Mouse (Mus musculus): ENCODE results near the gene Cox17. TPM values are rescaled to one million over a fixed set of nuclear protein-coding genes. Genes with fewer than 3 reads are reported as not detected.

The Cox17 gene
- polyA plus RNA-seq, 1 experiment = not detected

DNA sequence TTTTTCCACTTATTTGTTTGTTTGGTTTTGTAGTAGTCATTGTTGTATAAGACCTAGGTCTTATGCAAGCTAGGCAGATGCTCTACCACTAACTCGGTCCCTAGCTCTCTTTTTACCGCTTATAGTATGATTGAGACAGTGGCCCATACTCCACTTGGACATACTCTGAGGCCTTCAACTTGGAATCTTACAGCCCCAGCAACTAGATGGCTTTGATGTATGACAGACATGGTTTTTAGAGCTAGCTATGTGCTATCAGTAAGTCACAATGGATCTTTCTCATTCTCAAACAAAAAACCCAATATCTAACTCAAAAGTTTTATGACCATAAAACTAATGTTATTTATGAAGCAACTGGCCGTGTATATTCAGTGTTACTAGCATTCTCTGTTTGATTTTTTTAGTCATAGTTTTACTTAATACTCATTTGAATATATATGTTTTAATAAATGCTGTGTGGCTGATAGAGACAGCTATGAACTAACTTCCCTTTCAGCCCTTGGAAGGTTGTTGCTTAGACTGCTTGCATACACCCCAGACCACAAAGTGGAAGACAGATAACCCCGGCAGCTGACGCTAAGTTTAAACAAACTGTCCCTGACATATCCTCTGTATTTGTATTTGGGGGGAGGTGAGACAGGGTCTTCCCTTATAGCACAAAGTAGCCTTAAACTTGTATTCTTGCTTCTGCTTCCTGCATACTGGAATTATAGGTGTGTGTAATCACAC is 7.6 kb downstream of the Cox17 start:
- TF ChIP-seq CTCF (IDR thresholded peaks at IDR 0.05; ENCODE audit: insufficient read depth, low read depth, low read length) (no peak), POLR2A (IDR thresholded peaks at IDR 0.05; ENCODE audit: insufficient read depth, low read depth, low read length) (no peak)
- WGBS = 95% methylated on average over 5 of the region's 5 CpGs
- H3K27ac ChIP-seq (ENCODE audit: insufficient read depth, low read depth, low read length) = no peak overlapping the region
- no peaks in the 10 kb centered on the region; the same call in 1 of the 2 replicates for H3K4me1 ChIP-seq (ENCODE audit: control insufficient read depth, insufficient read depth, low read length)
- H3K4me3 ChIP-seq (ENCODE audit: insufficient read depth, low read depth, low read length) = no peak overlapping the region

DNA sequence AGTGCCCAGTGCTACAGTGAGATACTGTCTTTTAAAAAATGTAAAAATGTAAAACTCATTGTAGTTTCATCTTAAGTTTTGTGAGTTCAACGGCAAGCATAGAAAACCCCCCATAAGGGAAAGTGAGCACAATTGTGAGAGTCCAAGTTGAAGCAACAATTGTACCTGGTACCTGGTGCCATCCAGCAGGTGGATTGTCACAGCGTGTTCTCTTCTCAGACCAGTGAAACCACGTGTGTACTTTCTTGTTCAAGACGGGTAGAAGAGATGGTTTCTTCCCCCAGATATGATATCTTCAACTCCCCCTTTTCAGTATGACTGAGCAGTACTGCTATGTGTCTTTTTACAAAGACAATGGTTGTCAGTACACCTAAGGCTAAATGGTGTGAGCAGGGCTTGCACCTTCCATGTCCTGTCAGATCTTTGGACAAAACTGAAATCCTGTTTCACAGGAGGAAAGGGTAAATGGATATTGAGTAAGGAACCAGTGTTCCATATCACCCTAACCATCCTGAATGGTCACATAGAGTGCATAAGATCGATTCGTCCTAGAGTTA is 11.5 kb downstream of the Cox17 start:
- no peak overlapping the region for H3K4me3 ChIP-seq (ENCODE audit: insufficient read depth, low read depth, low read length)
- H3K4me1 ChIP-seq (ENCODE audit: control insufficient read depth, insufficient read depth, low read length) = peaks cover 4% of the 10 kb centered on the region; the same call in 1 of the 2 replicates
- no peak for TF ChIP-seq POLR2A (IDR thresholded peaks at IDR 0.05; ENCODE audit: insufficient read depth, low read depth, low read length)
- no peak for TF ChIP-seq CTCF (IDR thresholded peaks at IDR 0.05; ENCODE audit: insufficient read depth, low read depth, low read length)
- WGBS = 93% methylated on average over 6 of the region's 6 CpGs
- no peak overlapping the region for H3K27ac ChIP-seq (ENCODE audit: insufficient read depth, low read depth, low read length)

DNA sequence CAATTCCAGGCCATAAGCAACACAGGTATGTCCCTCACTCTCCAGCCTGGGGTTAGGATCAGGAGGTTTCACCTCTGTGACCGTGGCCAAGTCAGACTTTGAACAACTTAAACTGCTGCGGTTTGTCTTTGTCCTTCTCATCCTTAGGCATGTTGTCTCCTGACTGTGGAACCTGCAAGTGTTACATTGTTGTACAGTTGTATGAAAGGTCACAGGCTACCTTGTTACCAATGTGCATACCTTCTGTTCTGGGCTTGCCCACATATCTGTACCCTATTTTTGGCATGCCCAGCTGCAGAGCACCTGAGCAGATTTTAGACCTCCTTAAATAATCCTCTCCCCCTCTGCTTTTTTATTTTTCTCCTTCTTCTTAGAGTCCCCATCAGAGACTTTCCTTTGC is 12.4 kb downstream of the Cox17 start:
- H3K4me1 ChIP-seq (ENCODE audit: control insufficient read depth, insufficient read depth, low read length) = peaks cover 4% of the 10 kb centered on the region; the same call in 1 of the 2 replicates
- WGBS = 98% methylated on average over 2 of the region's 2 CpGs
- H3K4me3 ChIP-seq (ENCODE audit: insufficient read depth, low read depth, low read length) = no peak overlapping the region
- TF ChIP-seq CTCF (IDR thresholded peaks at IDR 0.05; ENCODE audit: insufficient read depth, low read depth, low read length) (no peak), POLR2A (IDR thresholded peaks at IDR 0.05; ENCODE audit: insufficient read depth, low read depth, low read length) (no peak)
- H3K27ac ChIP-seq (ENCODE audit: insufficient read depth, low read depth, low read length) = no peak overlapping the region

DNA sequence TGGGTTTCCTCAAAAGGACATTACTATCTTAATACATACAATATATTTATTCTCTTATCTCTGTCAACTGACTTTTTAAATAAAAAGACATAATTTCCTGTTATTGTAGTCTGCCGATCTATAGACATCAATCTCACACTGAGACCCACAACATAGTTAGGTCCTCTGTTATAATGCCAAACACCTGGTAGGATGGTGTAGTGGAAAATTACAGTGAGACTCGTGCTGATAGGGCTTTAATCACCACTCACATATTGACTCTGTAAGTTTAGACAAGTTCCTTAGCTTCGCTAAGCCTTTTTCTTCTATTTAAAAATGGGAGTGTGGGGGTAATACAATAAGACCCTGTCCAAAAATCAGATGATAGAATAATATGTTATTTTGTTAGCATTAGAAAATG is 13.1 kb downstream of the Cox17 start:
- Histone ChIP-seq H3K27ac (ENCODE audit: insufficient read depth, low read depth, low read length) (no peak overlapping the region), H3K4me3 (ENCODE audit: insufficient read depth, low read depth, low read length) (no peak overlapping the region), H3K4me1 (ENCODE audit: control insufficient read depth, insufficient read depth, low read length) (peaks cover 4% of the 10 kb centered on the region; the same call in 1 of the 2 replicates)
- WGBS = 66% methylated on average over 3 of the region's 3 CpGs
- TF ChIP-seq CTCF (IDR thresholded peaks at IDR 0.05; ENCODE audit: insufficient read depth, low read depth, low read length) (no peak), POLR2A (IDR thresholded peaks at IDR 0.05; ENCODE audit: insufficient read depth, low read depth, low read length) (no peak)

DNA sequence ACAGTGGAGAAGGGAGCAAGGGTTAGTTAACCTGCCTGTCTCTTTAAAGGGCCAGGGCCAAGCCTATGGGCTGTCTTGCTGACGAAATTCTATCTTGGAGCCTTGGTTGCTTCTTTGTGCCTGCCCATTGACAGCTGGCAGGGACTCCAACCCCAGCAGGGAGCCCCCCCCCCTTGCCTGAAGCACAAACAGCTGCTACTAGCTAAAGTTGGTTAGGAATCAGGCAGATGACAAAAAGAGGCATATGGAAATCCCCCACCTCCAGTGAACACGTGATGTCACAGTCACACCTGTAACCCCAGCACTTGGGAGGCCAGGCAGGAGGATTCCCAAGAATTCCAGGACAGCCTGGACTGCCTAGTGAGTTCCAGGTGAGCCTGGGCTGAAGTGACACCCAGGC is 13.5 kb downstream of the Cox17 start:
- WGBS = 14% methylated on average over 2 of the region's 2 CpGs
- Histone ChIP-seq H3K4me1 (ENCODE audit: control insufficient read depth, insufficient read depth, low read length) (peaks cover 4% of the 10 kb centered on the region; the same call in 1 of the 2 replicates), H3K27ac (ENCODE audit: insufficient read depth, low read depth, low read length) (no peak overlapping the region), H3K4me3 (ENCODE audit: insufficient read depth, low read depth, low read length) (no peak overlapping the region)
- no peak for TF ChIP-seq POLR2A (IDR thresholded peaks at IDR 0.05; ENCODE audit: insufficient read depth, low read depth, low read length)
- TF ChIP-seq CTCF (IDR thresholded peaks at IDR 0.05; ENCODE audit: insufficient read depth, low read depth, low read length) = no peak

DNA sequence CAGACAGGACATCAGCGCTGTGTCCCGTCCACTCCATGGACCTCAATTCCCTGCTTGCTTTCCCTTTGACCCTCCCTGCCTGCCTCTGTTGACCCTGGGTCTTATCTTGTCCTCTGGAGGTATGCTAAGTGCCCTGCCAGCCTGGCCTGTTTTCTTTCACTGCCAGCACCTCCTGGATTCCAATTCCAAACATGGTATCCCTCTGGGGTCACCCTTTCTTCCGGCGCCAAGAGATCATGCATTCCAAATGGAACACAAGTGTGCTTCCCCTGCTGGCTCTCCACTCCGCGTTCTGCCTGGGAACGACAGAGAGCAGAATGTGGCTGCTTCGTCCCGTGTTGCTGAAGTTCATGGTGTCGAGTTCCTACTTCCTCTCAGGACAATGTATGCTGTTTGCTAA is 15.1 kb downstream of the Cox17 start, which contains the start of gene Popdc2:
Gene Popdc2, plus strand, starts transcription at position 277 of the 400 bp plus-strand sequence.
- no peak within 1 kb of the TSS for H3K4me3 ChIP-seq (ENCODE audit: insufficient read depth, low read depth, low read length)
- no peak within 1 kb of the TSS for H3K27ac ChIP-seq (ENCODE audit: insufficient read depth, low read depth, low read length)
- no peak for TF ChIP-seq POLR2A (IDR thresholded peaks at IDR 0.05; ENCODE audit: insufficient read depth, low read depth, low read length)
- TF ChIP-seq CTCF (IDR thresholded peaks at IDR 0.05; ENCODE audit: insufficient read depth, low read depth, low read length) = no peak
- WGBS = 73% methylated on average over 10 of the region's 10 CpGs
- H3K4me1 ChIP-seq (ENCODE audit: control insufficient read depth, insufficient read depth, low read length) = peaks cover 4% of the 10 kb centered on the region; the same call in 1 of the 2 replicates

DNA sequence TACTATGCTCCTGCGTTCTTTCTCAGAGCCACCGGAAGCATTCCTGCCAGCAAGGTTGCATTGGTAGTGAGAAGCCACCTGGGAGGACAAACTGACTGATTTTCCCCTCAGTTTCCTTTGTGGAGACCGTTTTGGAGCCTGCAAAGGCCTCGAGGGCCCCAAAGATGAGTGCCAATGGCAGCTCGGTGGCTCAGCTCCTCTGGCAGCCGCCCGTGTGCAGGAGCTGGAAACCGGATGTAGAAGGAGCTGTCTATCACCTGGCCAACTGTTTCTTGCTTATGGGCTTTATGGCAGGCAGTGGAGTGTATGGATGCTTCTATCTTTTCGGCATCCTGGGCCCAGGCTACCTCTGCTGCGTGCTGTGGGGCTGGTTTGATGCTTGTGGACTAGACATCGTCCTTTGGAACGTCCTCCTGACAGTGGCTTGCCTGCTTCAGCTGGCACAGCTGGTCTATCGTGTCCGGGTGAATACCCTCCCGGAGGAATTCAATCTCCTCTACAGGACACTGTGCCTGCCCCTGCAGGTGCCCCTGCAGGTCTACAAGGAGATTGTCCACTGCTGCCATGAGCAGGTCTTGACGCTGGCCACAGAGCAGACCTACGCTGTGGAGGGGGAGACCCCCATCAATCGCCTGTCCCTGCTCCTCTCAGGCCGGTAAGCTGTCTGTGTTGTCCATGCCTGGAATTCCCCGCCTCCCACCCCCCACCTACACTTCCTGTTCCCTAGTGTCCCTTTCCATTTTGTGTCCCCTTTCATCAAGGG is 15.9 kb downstream of the Cox17 start:
- TF ChIP-seq CTCF (IDR thresholded peaks at IDR 0.05; ENCODE audit: insufficient read depth, low read depth, low read length) = no peak
- 88% methylated on average over 20 of the region's 20 CpGs for WGBS
- Histone ChIP-seq H3K27ac (ENCODE audit: insufficient read depth, low read depth, low read length) (no peak overlapping the region), H3K4me1 (ENCODE audit: control insufficient read depth, insufficient read depth, low read length) (peaks cover 4% of the 10 kb centered on the region; the same call in 1 of the 2 replicates), H3K4me3 (ENCODE audit: insufficient read depth, low read depth, low read length) (no peak overlapping the region)

DNA sequence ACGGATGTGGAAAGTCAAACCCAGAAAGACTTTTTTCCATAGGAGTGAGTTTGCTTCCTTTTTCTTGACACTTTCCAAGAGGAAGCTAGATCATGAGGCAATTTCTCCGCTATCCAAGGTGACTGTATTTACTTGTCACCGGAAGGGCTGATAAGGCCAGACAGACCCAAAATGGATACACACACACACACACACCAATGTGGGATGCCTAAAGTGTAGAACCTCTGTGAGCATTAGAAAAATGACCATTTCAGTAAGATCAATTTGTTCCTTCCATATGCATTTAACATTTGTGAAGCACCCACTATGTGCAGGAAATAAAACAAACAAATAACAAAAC is 16.4 kb downstream of the Cox17 start:
- H3K4me1 ChIP-seq (ENCODE audit: control insufficient read depth, insufficient read depth, low read length) = peaks cover 4% of the 10 kb centered on the region; the same call in 1 of the 2 replicates
- H3K4me3 ChIP-seq (ENCODE audit: insufficient read depth, low read depth, low read length) = no peak overlapping the region
- H3K27ac ChIP-seq (ENCODE audit: insufficient read depth, low read depth, low read length) = no peak overlapping the region
- TF ChIP-seq POLR2A (IDR thresholded peaks at IDR 0.05; ENCODE audit: insufficient read depth, low read depth, low read length) (no peak), CTCF (IDR thresholded peaks at IDR 0.05; ENCODE audit: insufficient read depth, low read depth, low read length) (no peak)
- 89% methylated on average over 3 of the region's 3 CpGs for WGBS

DNA sequence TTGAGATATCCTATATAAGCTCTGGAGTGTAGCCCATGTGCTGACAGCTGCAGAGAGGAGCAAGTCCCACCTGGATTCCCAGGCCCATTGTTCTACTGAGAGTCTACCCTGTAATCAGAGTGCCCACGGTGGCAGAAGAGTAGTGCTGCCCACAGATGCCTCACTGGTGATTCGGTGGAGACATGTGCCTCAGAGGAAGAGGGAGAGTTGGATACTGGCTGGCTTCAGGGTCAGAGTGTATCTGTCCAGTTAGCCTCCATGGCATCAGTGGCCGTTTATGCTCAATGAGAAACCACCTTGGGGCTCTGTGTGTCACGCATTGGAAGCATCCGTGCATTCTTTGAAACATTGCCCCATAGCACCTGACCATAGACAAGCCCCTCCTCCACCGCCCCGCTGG is 16.9 kb downstream of the Cox17 start:
- 82% methylated on average over 7 of the region's 7 CpGs for WGBS
- Histone ChIP-seq H3K27ac (ENCODE audit: insufficient read depth, low read depth, low read length) (no peak overlapping the region), H3K4me1 (ENCODE audit: control insufficient read depth, insufficient read depth, low read length) (peaks cover 7% of the 10 kb centered on the region), H3K4me3 (ENCODE audit: insufficient read depth, low read depth, low read length) (no peak overlapping the region)
- no peak for TF ChIP-seq CTCF (IDR thresholded peaks at IDR 0.05; ENCODE audit: insufficient read depth, low read depth, low read length)
- TF ChIP-seq POLR2A (IDR thresholded peaks at IDR 0.05; ENCODE audit: insufficient read depth, low read depth, low read length) = no peak
